Mouse (Mus musculus) lung, adult 2 months (tissue): ENCODE results near the gene Syk.

ENCODE experiments used
- CTCF ChIP-seq: fragments of 200-500 bp; IDR thresholded peaks from 2 replicates; pipeline ENCODE4 v1.5.1; 2011; ENCODE audit warnings: mild to moderate bottlenecking, low read length, control low read depth; ENCODE audit not compliant: insufficient read depth
- POLR2A ChIP-seq: fragments of 200-500 bp; IDR thresholded peaks from 2 replicates; pipeline ENCODE4 v1.6.1; 2011; ENCODE audit warnings: low read depth, mild to moderate bottlenecking, control low read depth, low read length, borderline replicate concordance; ENCODE audit errors: extremely low read depth

DNA sequence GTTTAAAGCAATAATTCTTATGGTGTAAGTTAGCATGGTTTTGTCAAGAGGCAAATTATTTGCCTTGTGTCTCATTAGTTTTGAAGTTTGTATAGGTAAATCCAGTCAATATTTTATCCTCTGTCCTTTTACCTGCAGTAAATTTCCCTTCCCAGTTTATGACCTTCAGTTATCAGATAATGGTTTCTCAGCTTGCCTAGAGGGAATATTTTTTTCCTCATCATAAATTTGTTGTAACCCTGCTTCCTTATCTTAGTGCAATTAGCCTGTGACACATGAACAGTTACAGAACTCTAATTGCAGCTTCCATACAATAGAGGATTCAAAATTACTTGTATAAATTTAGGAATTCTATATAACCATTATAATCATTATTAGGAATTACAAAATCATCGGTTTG is 25.0 kb downstream of the Syk start:
- TF ChIP-seq CTCF = no peak
- TF ChIP-seq POLR2A = no peak
